Mouse (Mus musculus) liver, embryonic 14.5 days (tissue): ENCODE measurements around the gene Xbp1. TPM values are rescaled to one million over a fixed set of nuclear protein-coding genes. Genes with fewer than 3 reads are reported as not detected.
A peak's percentile ranks its signal among the peaks of the same experiment; 100 is the strongest.
"Not testable (repeated sequence)": the region's sequence is repeated elsewhere in the genome, so short reads cannot be mapped to it uniquely, and the experiment has no call there.

Source experiments
- ATAC-seq: fragments of 200-750 bp; cut with Nextera tagmentation; 2 replicates; pipeline ENCODE4 v1.8.0; 2017; ENCODE audit warnings: moderate number of reproducible peaks, mild to moderate bottlenecking, moderate library complexity; ENCODE audit not compliant: insufficient read depth
- DNase-seq, 3 experiments: peaks; one replicate each; pipeline ENCODE4 v3.0.0-alpha.2; 2012 to 2013; ENCODE audit warnings: low read depth in 3 of 3, low spot score in 3 of 3
- H3K27ac ChIP-seq: fragments of 300-500 bp; sonication (generic); 2 replicates; pipeline ENCODE4 v1.5.1; 2014; ENCODE audit warnings: moderate library complexity, mild to moderate bottlenecking, control low read depth, inconsistent platforms
- H3K27me3 ChIP-seq: fragments of 300-500 bp; sonication (generic); 2 replicates; pipeline ENCODE4 v1.6.1; 2014; ENCODE audit warnings: mild to moderate bottlenecking, low read length, moderate library complexity; ENCODE audit not compliant: control insufficient read depth, insufficient read depth
- H3K36me3 ChIP-seq: fragments of 300-500 bp; sonication (generic); replicated peaks from 2 replicates; pipeline ENCODE4 v1.6.1; 2014; ENCODE audit warnings: low read depth; ENCODE audit not compliant: control insufficient read depth, insufficient read depth
- H3K4me1 ChIP-seq, 2 experiments: fragments of 200-500 bp in 1 of 2; fragments of 300-500 bp in 1 of 2; sonication (generic) in 1 of 2; replicated peaks; 2 replicates each; pipeline ENCODE4 v1.6.1; 2012 to 2014; ENCODE audit warnings: antibody characterized with exemption in 1 of 2, inconsistent platforms in 1 of 2, low read length in 1 of 2; ENCODE audit not compliant: control insufficient read depth in 2 of 2, insufficient read depth in 2 of 2
- H3K4me2 ChIP-seq: fragments of 300-500 bp; sonication (generic); 2 replicates; pipeline ENCODE4 v1.6.1; 2014; ENCODE audit warnings: low read depth, mild to moderate bottlenecking, control low read depth, moderate library complexity
- H3K4me3 ChIP-seq, 2 experiments: fragments of 200-500 bp in 1 of 2; fragments of 300-500 bp in 1 of 2; sonication (generic) in 1 of 2; 2 replicates each; pipeline ENCODE4 v1.5.1; 2012 to 2014; ENCODE audit warnings: low read depth in 2 of 2, low read length in 2 of 2, mild to moderate bottlenecking in 2 of 2, control low read depth in 1 of 2, inconsistent platforms in 1 of 2, moderate library complexity in 1 of 2; ENCODE audit not compliant: insufficient read depth in 1 of 2
- H3K9ac ChIP-seq: fragments of 300-500 bp; sonication (generic); replicated peaks from 2 replicates; pipeline ENCODE4 v1.6.1; 2014; ENCODE audit warnings: mild to moderate bottlenecking, control low read depth, moderate library complexity
- H3K9me3 ChIP-seq: fragments of 300-500 bp; sonication (generic); 2 replicates; pipeline ENCODE4 v1.6.1; 2016; ENCODE audit warnings: low read length, mixed read lengths; ENCODE audit not compliant: control insufficient read depth
- CTCF ChIP-seq: IDR thresholded peaks from 2 replicates; pipeline ENCODE4 v1.5.1; 2016; ENCODE audit warnings: antibody characterized with exemption, low read depth, control low read depth
- EP300 ChIP-seq: IDR thresholded peaks from 2 replicates; pipeline ENCODE4 v1.6.1; 2016; ENCODE audit warnings: antibody characterized with exemption, low read depth
- WGBS: fragments of 180-500 bp; shearing (Covaris S2); extraction: QIAGEN DNeasy Blood & Tissue Kit; methylation state at CpG from one replicate; pipeline ENCODE4 v1.1.7; 2014; ENCODE audit not compliant: insufficient replicate concordance; 5-methylcytosine and 5-hydroxymethylcytosine counted together
- polyA plus RNA-seq, 2 experiments: library from polyadenylated mRNA; depleted of rRNA in 1 of 2; stranded (reverse) in 1 of 2; unstranded in 1 of 2; fragments of >200 nt; fragmentation: Nextera tagmentation in 1 of 2; extraction: Ambion mirVana in 1 of 2; gene quantifications; 2 replicates each; pipeline versions ENCODE4 v1.2.1 to v1.2.3; 2012 to 2014

The Xbp1 gene
- polyA plus RNA-seq, 2 experiments, result 33.6 to 92.5 TPM

- TF ChIP-seq EP300, result no peak
- no peak for TF ChIP-seq CTCF
Measured at GRCm38 (mm10) chr11:5478831-5479230, 41.6 kb upstream of the Xbp1 start.

GRCm38 (mm10) chr11:5482581-5482980 is 37.9 kb upstream of the Xbp1 start:
- no peaks in the 10 kb centered on the region for H3K27me3 ChIP-seq
- no peak overlapping the region for H3K4me3 ChIP-seq
- no peak overlapping the region for H3K4me2 ChIP-seq
- no peak overlapping the region for H3K9ac ChIP-seq
- 76% methylated on average over 13 of the region's 13 CpGs for WGBS
- TF ChIP-seq CTCF (no peak), EP300 (no peak)
- peaks cover 0 to 2% of the 10 kb centered on the region in 2 experiments; a peak in 1 of 4 replicates for H3K4me1 ChIP-seq
- H3K9me3 ChIP-seq, result no peaks in the 10 kb centered on the region
- ATAC-seq, result no peak
- H3K36me3 ChIP-seq, result no peaks in the 10 kb centered on the region
- no peak overlapping the region for H3K27ac ChIP-seq
- no peak for DNase-seq

More at GRCm38 (mm10) chr11:5478831-5479230, 41.6 kb upstream of the Xbp1 start:
- no peak overlapping the region for H3K9ac ChIP-seq
- no peak overlapping the region for H3K4me2 ChIP-seq
- no peak overlapping the region for H3K4me3 ChIP-seq
- H3K36me3 ChIP-seq, result no peaks in the 10 kb centered on the region
- WGBS, result 75% methylated on average over 3 of the region's 3 CpGs
- H3K27me3 ChIP-seq, result no peaks in the 10 kb centered on the region
- H3K27ac ChIP-seq, result no peak overlapping the region
- ATAC-seq, result no peak
- H3K4me1 ChIP-seq, result no peaks in the 10 kb centered on the region
- DNase-seq, result no peak
- H3K9me3 ChIP-seq, result no peaks in the 10 kb centered on the region

- TF ChIP-seq CTCF (peak; percentile 93), EP300 (no peak)
- DNase-seq (peak; percentile 77 to 86 (median 79)), ATAC-seq (peak; percentile 82)
- H3K4me3 ChIP-seq, result peak overlapping the region; percentile 62 to 84
- H3K9ac ChIP-seq, result peak overlapping the region; percentile 61
- H3K9me3 ChIP-seq, result no peaks in the 10 kb centered on the region
- H3K4me2 ChIP-seq, result peak overlapping the region; percentile 83
- WGBS, result 7% methylated on average over 15 of the region's 15 CpGs
- no peaks in the 10 kb centered on the region for H3K27me3 ChIP-seq
- H3K4me1 ChIP-seq, result peaks cover 0 to 2% of the 10 kb centered on the region in 2 experiments; a peak in 1 of 4 replicates
- peak overlapping the region; percentile 15; the same call in 1 of the 2 replicates for H3K27ac ChIP-seq
- H3K36me3 ChIP-seq, result no peaks in the 10 kb centered on the region
Measured at GRCm38 (mm10) chr11:5485193-5486011, 35.1 kb upstream of the Xbp1 start.

- ATAC-seq, DNase-seq, H3K4me2 ChIP-seq, H3K4me3 ChIP-seq, H3K9me3 ChIP-seq, H3K27me3 ChIP-seq, H3K9ac ChIP-seq, H3K36me3 ChIP-seq, H3K27ac ChIP-seq: not testable (repeated sequence)
- WGBS, result 79% methylated on average over 10 of the region's 10 CpGs
- peaks cover 0 to 10% of the 10 kb centered on the region in 2 experiments; a peak in 2 of 4 replicates for H3K4me1 ChIP-seq
Measured at GRCm38 (mm10) chr11:5489433-5489832, 31.0 kb upstream of the Xbp1 start.

GRCm38 (mm10) chr11:5490989-5491656 is 29.3 kb upstream of the Xbp1 start:
- no peak overlapping the region for H3K9ac ChIP-seq
- H3K27me3 ChIP-seq, result no peaks in the 10 kb centered on the region
- no peaks in the 10 kb centered on the region for H3K36me3 ChIP-seq
- WGBS, result 66% methylated on average over 10 of the region's 10 CpGs
- no peaks in the 10 kb centered on the region for H3K9me3 ChIP-seq
- no peak for DNase-seq
- H3K4me3 ChIP-seq, result no peak overlapping the region
- no peak for ATAC-seq
- TF ChIP-seq CTCF (no peak), EP300 (no peak)
- H3K4me2 ChIP-seq, result no peak overlapping the region
- H3K27ac ChIP-seq, result no peak overlapping the region
- peaks cover 0 to 9% of the 10 kb centered on the region in 2 experiments; a peak in 1 of 4 replicates for H3K4me1 ChIP-seq
